Mouse (Mus musculus) lung, adult 18-20 months (tissue): Measurements from ENCODE around the gene Plekhg5.

ENCODE experiments used
- DNase-seq, 2 experiments: peaks; one replicate each; pipeline ENCODE4 v3.0.0; 2022; ENCODE audit warnings: mixed read lengths in 2 of 2

The Plekhg5 gene

DNA sequence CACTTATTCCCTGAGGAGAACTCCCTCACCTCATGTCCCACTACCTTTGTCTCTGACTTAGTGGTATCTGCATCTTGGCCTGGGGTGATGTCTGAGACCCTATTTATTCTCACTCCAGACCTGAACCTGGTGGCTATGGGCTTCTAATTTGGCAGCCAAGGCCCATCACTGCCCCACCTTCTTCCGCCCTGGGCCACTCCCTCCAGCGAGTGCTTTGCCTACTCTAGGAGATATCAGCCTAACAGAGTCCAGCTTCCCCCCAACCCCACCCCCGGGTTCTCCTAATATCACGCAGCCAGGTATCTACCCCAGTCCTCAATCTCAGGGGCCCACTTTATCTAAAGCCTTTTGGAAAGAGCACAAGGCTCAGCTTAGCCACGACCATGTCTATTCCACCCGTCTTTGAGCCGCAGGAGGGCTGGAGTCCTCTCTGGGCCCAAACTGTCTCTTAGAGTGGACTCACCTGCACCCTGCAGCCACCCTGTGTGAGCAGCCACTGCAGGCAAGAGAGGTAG, 79.2 kb downstream of the Plekhg5 start:
- no peak for DNase-seq

DNA sequence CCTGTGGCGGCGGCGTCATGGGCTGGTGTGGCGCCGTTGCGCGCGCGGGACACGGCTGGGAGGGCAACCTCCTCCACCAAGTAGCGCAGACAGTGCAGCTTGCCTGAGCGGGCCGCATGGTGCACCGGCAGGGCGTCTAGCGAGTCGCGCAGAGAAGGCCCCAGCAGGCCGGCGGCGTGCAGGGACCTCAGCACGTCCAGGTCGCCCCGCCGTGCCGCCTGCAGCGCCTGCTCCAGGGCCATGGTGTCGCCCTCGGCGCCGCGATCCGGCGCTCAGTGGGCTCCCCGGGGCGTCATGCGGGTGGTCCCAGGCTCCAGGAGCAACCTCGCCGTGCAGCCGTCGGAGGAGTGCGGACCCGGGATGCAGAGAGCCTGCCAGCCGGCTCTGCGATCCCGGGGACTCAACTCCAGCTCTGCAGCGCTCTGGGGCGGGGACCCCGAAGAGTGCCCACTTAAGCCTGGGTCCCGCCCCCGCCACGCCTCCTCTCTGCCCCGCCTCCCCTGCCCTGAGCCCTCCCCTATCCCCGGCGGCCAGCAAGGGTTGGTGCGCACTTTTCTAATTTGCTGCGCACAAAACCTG, 79.8 kb downstream of the Plekhg5 start, which contains the start of gene Espn:
Espn (minus strand) TSS at position 406 of the 579 bp plus-strand sequence.
- peak; percentile 75 to 80 for DNase-seq

DNA sequence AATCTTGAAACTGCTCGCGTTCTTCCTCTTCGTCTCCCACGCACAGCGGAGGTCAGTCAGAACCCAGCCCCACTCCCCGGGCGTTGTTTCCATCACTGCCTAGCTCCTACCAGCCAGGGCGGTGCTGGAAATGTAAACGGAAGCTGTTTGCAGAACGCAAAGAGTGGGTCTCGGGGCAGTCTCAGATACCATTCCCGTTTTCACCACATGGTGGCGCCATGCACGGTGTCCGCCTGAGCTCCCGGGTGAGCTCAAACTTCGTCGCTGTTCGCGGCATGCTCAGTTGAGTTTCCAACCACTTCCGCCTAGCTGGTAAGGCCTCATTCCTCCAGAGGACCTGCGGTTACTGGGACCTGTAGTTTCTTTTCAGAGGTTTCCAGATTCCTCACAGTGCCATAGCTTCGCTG, 81.5 kb downstream of the Plekhg5 start:
- DNase-seq, result peak; percentile 89 to 92

DNA sequence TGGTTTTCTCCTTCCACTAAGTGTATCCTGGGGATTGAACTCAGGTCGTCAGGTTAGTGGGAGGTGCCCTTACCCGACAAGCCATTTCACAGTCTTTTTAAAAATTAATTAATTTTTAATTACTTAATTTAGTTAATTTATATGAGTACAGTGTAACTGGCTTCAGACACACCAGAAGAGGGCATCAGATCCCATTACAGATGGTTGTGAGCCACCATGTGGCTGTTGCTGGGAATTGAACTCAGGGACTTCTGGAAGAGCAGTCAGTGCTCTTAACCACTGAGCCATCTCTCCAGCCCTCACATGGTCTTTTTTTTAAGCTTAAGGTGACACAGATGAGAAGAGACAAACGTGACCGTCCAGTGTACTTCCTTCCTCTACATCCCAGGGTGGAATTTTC, 82.7 kb downstream of the Plekhg5 start:
- no peak for DNase-seq

DNA sequence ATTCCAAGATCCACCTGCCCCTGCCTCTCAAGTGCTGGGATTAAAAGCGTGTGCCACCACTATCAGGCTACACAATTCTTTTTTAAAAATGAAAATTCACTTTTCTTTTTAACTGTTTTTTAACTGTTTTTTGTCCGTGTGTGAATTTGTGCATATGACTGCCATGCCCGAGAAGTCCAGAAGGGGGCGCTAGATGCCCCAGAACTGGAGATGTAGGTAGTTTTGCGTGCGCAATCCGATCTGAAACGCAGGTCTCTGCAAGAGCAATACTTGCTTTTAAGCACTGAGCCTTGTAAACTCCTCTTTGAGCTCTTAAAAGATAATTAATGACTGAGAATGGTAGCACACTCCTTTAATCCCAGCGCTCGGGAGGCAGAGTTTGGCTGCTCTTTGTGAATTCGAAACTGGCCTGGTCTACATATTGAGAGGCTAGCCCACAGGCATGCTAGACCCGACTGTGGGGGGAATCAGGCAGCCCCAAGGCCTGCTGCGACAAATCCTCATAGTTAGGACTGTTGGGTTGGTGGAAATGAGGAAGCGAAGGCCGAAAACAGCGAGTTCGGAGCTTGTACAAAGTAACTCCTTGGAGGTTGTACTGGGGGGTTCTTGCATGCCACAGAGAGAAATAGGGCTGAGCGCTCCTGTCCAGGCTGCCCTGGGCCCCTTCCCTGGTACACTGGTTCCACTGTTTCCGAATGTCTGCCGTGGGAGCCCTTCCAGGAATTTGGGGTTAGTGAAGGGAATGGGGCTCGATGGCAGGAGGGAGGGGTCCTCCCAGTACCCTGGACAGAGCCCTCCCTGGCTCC, 85.7 kb downstream of the Plekhg5 start:
- DNase-seq, result peak in 1 of 2 experiments; percentile 54

DNA sequence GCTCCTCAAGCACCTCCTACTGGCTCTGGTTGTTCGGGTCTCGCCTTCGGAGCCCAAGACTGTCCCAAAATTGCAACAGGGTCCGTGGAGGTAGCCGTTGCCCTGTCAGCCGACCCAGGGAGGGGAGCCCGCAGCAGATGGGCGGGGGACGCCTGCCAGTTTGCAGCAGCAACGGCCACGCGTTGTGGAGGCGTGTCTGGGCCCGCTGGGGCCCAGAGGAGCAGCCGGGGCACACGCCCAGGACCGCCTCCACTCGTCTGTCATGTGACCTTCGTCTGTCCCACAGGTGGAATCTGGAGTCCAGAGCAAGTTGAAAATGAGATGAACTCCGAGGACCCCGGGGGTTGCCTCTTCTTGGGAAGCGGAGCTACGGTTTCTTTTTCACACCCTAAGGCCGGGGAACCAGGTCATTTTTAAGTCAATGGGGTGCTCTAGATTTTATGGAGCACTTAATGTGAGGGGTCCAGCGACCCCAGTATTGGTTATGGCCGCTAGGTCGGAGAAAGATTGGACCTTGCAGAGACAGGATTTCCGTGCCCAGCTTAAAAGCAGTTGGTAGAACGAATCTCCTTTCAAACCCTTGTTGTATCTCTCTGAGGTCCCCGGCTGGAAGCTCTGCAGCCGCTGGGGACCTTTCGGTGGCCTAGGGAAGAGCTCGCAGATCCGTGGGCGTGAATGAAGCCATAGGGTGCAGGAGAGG, 86.4 kb downstream of the Plekhg5 start, which contains the start of gene Hes2:
Hes2 (plus strand) TSS at position 283 of the 700 bp plus-strand sequence.
- DNase-seq, result peak; percentile 49 to 58

DNA sequence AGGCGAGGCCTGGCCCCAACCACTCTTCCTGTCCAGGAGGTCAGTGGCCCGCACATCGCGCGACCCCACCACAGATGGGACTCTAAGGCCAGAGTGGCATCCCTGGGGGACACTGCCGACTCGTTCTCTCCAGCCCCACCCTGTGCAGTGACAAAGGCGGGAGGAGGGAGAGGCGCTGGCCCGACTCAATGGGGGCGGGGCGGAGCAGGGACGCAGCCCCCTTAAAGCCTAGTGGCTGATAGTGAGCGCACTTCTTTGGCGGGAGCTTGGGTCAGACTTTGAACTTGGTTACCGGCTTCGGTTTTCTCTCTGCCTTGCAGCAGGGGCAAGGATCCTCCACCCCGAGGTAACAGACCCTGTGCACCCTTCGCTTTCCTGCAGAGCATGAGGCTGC, 87.0 kb downstream of the Plekhg5 start:
- no peak for DNase-seq

DNA sequence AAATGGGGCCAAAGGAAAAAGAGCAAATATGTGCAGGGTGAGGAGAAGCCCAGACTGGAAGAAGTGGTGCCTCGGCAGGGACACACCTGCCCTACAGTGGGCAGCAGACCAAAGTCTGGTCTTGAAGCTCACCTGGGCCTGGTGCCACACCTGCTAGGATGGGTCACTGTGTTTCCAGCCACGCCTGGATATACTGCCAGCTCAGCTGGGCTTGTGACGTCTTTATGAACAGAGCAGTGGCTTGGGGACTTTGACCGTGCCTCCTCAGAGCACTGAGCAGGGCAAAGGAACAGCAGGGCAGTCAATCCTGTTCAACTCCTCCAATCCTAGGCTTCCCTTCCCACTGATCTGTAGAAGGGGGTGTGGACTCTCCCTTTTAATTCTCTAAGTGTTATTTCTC, 88.5 kb downstream of the Plekhg5 start:
- DNase-seq, result no peak

DNA sequence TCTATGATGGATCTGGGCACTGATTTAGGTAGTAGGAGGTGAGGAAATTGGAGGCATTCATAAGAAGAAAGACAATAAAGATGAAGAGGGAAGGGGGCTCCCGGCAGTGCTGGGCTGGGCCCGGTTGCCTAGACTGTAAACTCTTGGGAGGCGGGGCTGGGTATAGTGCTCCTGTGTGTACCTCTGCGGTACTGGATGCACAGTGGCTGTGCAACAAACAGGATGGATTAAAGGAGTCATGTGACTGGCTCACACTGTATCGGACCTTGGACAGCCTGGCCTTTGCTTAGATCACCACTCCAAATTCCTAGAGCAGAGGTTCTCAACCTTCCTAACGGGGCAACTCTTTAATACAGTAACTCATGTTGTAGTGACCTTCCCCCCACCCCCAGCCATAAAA, 89.3 kb downstream of the Plekhg5 start:
- no peak for DNase-seq

DNA sequence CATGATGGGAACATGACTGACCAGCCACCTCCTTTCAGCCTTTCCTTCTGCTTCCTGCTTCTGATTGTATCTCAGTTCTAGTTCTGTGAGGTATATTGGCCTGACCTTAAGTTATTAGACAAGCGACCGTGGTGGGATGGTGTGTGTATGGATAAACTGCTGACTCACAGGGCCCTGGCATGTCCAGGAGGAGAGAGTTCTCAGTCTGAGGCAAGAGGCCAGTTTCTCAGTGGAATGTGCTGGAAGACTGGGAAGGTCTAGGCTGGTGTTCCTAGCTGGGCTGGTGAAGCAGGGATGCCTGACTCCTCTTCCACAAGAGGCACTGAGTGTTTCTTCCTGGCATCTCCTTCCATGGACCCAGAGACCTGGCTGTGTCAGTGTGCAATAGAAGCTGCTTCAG, 90.5 kb downstream of the Plekhg5 start:
- DNase-seq, result no peak
